Mouse (Mus musculus): ENCODE results near the gene Dcbld1.
"Not testable (repeated sequence)": the region's sequence is repeated elsewhere in the genome, so short reads cannot be mapped to it uniquely, and the experiment has no call there.

Gene Dcbld1

DNA sequence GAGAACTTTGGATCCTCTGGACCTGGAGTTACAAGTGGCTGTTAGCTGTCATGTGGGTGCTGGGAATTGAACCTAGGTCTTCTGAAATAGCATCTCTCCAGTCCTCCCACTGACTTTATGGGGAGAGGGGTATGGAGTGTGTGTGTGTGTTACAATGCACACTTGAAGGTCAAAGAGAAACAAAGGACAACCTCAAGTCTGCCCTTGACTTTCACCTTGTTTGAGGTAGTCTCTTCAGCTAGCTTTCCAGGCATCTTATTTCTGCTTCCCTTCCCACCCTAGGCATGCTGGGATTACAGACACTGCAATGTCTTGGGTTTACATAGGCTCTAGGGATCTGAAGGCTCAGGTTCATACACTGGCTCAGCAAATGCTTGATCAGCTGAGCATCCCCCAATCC, 68.9 kb downstream of the Dcbld1 start:
- DNase-seq (ENCODE audit: low read depth, low spot score): no peak

GRCm38 (mm10) chr10:52304574-52304973, 71.2 kb downstream of the Dcbld1 start:
- peak; percentile 5 for DNase-seq (ENCODE audit: low read depth, low spot score)

GRCm38 (mm10) chr10:52309196-52309595, 75.8 kb downstream of the Dcbld1 start:
- peak; percentile 2 for DNase-seq (ENCODE audit: low read depth, low spot score)

- DNase-seq (ENCODE audit: low read depth, low spot score): no peak
Measured at GRCm38 (mm10) chr10:52319506-52320286, 86.3 kb downstream of the Dcbld1 start.

DNA sequence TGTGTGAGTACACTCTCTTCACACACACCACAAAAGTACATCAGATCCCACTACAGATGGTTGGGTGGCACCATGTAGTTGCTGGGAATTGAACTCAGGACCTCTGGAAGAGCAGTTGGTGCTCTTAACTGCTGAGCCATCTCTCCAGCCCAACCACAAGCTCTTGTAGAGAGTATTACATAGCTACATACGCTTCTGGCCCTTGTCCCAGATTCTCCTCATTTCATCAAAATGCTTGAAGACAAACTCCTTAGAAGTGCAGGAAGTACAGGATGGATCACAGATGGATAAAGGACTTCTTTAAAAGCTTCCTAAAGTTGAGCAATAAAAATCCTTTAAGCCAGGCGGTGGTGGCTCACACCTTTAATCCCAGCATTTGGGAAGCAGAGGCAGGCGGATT, 88.5 kb downstream of the Dcbld1 start:
- DNase-seq (ENCODE audit: low read depth, low spot score): no peak

DNA sequence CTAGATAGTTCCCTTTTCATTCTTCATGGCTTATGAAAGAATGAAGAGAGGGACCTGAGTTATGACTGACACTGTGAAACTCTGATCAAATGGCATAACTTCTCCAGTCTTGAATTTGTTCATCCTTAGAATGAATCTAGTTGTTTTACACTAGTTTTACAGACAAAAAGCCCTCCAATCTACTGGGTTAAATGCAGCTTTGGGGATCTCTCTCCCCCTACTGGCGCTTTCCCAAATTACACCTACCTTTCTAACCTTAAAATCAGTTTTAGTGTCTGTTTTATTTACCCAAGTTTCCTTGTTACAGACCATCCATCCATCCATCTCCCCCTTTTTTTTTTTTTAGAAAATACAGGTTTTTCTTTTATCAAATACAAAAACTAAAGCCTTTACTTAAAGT, 97.6 kb downstream of the Dcbld1 start:
- peak; percentile 43 for DNase-seq (ENCODE audit: low read depth, low spot score)

- not testable (repeated sequence) for DNase-seq (ENCODE audit: low read depth, low spot score)
Measured at GRCm38 (mm10) chr10:52343324-52343723, 109.9 kb downstream of the Dcbld1 start.

GRCm38 (mm10) chr10:52353184-52353583, 119.8 kb downstream of the Dcbld1 start:
- peak; percentile 6 for DNase-seq (ENCODE audit: low read depth, low spot score)

DNA sequence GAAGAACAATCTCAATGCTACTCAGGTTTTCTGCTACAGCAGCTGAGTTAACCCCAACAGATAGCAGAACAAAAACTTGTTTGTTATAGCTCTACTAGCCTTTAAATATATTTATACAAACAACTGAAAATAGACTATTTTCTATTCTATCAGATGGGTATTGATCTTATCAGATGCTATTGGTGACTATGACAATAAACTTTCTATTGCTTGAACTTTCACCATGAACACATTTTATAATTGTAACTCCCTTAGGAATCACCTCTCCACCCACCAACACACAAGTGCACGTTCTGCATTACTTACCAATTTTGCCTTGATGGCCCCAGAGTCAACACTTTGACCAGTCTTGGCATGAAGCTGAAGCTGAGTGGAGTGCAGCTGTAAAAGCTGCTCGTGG, 125.0 kb downstream of the Dcbld1 start, which contains the start of gene Gm26741:
TSS of gene Gm26741 (plus strand) at position 301 of the 400 bp plus-strand sequence.
- DNase-seq (ENCODE audit: low read depth, low spot score): no peak

DNA sequence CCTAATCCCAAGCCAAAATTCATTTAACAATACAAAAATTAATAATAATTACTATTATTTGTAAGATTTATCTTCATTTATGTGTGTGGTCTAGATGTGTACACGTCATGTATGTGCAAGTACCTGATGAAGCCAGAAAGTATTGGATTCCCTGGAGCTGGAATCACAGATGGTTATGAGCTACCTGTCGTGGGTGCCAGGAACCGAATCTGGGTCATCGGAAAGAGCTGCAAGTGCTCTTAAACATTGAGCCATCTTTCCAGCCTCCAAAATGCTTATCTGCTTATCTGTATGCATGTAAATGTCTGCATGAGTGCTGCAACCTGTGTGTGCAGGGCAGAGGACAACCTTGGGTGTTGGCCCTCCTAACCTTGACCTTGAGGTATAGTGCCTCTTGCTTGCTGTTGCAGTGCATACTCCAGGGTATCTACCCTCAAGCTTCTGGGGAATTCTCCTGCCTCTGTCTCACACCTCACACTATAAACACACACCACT, 126.9 kb downstream of the Dcbld1 start:
- no peak for DNase-seq (ENCODE audit: low read depth, low spot score)

GRCm38 (mm10) chr10:52360862-52361609, 127.6 kb downstream of the Dcbld1 start:
- no peak for DNase-seq (ENCODE audit: low read depth, low spot score)

DNA sequence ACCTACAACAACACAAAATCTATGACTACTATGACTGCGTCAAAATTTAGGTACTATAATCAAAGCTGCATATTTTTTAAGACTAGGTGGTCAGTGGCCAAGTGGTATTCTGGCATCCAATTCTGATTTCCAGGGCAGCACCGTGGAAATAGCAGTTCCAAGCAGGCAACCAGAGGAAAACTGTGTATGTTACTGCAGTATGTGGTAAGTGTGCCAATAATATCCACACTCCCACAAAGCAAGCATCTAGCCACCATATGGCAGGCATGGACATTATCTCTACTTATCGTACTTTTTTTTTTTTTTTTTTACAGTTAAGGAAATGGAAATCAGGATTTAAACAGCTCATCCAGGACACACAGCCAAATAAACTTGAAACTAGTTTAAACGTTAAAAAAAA, 135.0 kb downstream of the Dcbld1 start:
- DNase-seq (ENCODE audit: low read depth, low spot score): no peak
